Mouse (Mus musculus) brain, embryonic 18.5 days (tissue): ENCODE measurements around the gene Upk3bl.

Source experiments
- DNase-seq: peaks from one replicate; pipeline ENCODE4 v3.0.0-alpha.2; 2012; ENCODE audit warnings: low read depth, low spot score

The Upk3bl gene

GRCm38 (mm10) chr5:136054301-136055077 lies at the start of gene Upk3bl:
TSS of gene Upk3bl (plus strand) at chr5:136054492.
- DNase-seq: no peak

GRCm38 (mm10) chr5:136004537-136004936 lies 49.8 kb upstream of the Upk3bl start:
- DNase-seq: no peak

DNA sequence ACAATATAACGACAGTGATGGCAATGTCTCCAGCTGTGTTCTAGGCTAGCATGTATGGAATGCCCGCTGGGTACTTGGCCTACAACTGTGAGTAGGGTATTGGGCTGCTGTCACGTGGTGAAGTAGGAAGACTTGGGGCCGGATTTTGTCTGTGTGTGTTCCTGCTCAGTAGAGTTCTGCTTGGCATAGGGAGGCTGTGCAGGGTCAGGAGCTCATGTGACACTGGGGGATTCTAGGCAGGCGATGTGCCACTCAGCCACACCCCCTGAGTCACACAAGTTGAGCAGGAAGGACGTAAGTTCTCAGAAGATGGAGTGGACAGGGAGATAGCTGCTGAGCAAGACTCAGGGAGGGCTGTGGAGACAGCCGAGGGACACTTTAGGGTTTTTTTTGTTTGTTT lies 46.5 kb upstream of the Upk3bl start:
- no peak for DNase-seq

- no peak for DNase-seq
Observed at GRCm38 (mm10) chr5:136014877-136015276, 39.4 kb upstream of the Upk3bl start.

DNA sequence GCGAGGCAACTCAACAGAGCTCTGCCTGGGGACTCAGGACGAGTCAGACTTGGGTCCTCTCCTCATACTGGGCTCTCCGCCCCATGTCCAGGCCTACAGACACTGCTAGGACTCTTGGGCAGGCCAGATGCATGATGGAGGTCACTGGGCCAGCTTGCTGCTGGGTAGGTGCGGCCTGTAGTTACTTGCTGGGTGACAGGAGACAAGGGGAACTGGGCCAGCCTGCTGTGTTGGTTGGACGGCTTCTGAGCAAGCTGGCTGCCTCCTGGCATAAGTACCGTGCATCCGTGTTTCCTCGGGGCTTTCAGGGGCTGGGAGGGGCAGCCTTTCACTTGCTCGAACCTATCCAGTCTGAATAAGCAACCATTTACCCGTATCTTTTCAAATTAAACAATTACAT lies 38.7 kb upstream of the Upk3bl start:
- DNase-seq: no peak

- no peak for DNase-seq
Observed at GRCm38 (mm10) chr5:136016014-136016876, 38.0 kb upstream of the Upk3bl start.

DNA sequence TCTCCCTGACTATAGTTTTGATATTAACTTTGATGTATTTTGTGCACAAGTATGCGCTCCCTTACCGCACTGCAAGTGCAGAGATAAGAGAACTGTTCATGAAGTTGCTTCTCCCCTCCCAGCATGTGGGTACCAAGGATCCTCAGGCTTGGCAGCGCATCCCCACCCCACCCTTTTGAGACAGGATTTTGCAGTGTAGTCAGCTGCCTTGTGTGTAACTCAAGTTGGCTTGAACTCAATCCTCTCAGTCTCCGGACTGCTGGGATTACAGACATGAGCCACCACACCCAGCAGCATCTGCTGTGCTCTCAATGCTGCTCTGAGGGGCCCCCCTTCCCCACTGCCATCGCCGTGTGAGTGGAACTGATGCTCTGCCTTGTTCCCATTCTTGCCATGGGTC lies 37.0 kb upstream of the Upk3bl start:
- DNase-seq: no peak

GRCm38 (mm10) chr5:136018726-136019125 lies 35.6 kb upstream of the Upk3bl start:
- no peak for DNase-seq

- no peak for DNase-seq
Observed at GRCm38 (mm10) chr5:136019907-136020306, 34.4 kb upstream of the Upk3bl start.

- DNase-seq: no peak
Observed at GRCm38 (mm10) chr5:136025712-136026111, 28.6 kb upstream of the Upk3bl start.

DNA sequence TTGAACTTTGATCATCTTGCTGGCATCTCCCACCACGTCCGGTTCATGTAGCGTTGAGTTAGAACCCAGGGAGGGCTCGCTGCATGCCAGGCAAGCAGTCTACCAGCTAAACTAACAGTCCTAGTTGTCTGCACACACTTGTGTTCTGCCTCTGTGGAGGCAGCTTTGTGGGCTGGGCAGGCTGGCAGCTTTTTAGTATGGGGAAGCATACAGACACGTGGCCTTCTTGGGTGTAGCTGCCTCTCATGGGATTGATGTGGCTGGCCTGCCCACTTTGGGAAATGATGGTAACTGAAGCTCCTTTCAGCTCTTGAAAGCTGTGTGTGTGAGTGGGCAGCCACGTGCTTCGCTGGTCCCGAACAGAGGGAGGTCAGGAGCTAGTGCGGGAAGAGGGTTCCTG lies 27.4 kb upstream of the Upk3bl start:
- no peak for DNase-seq

DNA sequence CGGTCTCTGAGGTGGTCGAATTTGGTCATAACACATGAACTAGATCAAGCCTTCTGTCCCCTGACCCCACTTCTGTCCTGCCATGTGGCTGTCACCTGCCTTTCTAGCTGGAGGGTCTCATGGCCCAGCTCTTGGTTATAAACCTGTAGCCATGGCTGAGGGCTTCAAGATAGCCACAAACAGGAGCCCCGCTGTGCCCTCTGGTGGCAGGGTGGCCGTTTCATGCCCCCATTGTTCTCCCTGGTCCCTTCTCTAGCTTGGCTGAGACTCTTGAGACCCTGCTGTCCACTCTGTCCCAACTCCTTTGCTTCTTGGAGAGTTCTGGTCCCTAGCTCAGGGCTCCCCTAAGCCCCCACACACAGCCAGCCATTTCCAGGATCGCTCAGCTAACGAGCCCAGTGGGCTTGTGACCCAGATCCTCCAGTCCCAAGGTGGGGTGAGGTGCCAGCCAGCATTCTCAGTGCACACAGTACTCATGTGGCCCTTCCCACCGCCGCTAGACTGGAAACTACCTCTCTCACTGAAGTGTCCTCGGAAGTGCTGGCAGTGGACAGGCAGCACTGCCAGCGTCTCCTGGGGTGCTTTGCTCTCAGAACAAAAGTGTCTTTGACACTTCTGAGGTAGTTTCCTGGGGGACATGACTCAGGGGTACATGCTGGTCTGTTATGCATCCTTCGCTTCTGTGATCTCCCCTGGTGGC lies 26.5 kb upstream of the Upk3bl start:
- DNase-seq: no peak

DNA sequence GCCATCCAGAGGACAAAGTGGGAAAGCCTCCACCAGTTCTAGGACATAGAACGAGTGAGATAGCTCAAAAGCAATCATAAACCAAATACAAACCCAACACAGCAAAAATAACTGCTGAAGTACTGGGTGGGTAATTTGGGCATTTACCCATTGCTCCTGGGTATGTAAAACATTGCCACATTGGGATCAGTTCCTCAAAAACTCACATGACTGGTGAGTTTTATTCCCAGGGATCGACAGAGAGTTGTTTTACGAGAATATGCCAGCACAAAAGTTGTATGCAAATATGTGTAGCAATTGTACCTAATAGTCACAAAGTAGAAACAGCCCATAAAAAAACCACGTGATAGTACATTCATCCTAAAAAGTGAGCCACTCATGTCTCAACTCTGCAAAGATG lies 19.4 kb upstream of the Upk3bl start:
- no peak for DNase-seq

- DNase-seq: no peak
Observed at GRCm38 (mm10) chr5:136035285-136035684, 19.0 kb upstream of the Upk3bl start.

GRCm38 (mm10) chr5:136036667-136037066 lies 17.6 kb upstream of the Upk3bl start:
- DNase-seq: no peak

DNA sequence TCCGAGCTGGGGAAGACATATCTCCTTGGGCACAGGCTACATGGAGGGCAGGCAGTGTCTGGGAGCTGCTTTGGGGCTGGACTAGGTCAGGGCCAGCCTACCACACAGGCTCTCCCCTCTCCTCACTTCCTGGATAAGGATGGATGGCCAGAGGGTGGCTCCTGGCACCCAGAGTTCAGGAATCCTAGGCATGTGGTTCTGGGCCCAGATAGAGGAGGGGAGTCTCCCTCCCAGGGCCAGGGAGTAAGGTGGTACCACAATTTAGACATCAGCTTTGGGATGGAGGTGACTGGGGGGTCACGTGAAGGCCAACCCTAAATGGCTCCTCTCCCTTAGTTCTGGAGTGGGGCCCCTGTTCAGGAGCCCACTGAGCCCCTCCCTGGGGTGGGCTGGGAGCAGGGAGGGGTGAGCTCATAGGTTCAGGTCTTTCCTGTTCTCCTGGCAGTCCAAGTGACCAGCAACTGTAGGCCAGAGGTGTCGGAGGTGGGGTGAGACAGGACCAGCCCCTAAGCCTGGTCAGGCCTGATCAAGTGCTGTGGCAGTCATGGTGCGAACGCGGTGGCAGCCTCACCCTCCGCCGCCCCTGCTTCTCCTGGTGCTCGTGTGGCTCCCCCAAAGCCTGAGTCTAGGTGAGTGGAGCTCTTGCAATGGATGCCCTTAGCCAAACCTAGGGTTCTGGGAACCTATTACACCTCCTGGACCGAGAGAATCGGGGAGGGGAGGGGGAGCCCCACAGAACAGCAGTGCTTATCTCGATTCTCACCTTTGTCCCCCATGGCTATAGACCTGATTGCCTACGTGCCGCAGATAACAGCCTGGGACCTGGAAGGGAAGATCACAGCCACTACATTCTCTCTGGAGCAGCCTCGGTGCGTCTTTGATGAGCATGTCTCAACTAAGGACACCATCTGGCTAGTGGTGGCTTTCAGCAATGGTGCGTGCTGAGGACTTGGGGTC lies 15.8 kb upstream of the Upk3bl start, which contains the start of gene Upk3b:
Gene Upk3b (plus strand): TSS at position 239 of the 957 bp plus-strand sequence.
- DNase-seq: no peak

GRCm38 (mm10) chr5:136040210-136040609 lies 14.1 kb upstream of the Upk3bl start:
- DNase-seq: no peak

DNA sequence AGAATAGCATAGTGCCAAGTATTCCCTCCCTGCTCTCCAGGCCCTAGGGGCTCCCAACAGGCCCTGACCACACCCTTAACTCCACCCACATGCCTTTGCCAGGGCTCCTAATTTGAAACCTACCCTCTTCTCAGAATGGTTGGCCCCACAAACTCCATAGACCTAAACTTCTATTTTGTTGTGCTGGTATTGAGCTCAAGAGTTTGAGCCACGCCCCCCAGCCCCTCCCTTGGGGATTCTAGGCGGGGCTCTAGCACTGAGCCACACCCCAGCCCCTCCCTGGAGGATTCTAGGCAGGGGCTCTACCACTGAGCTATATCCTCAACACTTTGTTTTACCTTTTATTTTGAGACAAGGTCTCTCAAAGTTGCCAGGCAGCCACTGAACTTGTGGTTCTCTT lies 13.0 kb upstream of the Upk3bl start:
- no peak for DNase-seq

DNA sequence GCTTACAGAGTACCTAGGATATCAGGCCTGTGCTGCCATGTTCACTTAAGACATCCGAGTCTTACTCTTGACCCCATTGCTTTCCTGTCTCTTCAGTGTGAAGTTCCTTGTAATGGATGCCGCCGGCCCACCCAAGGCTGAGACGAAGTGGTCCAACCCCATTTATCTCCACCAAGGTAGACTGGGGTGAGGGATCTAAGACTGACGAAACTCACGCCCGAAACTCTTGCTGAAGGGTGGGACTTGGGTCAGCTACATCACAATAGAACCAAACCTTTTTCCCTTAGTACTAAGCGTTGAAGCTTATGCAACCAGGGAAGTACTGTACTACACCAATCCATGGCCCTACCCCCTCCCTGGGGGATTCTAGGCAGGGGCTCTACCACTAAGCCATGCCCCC lies 12.6 kb upstream of the Upk3bl start:
- DNase-seq: no peak

- DNase-seq: no peak
Observed at GRCm38 (mm10) chr5:136044865-136045264, 9.4 kb upstream of the Upk3bl start.

- no peak for DNase-seq
Observed at GRCm38 (mm10) chr5:136045408-136045807, 8.9 kb upstream of the Upk3bl start.
